Comparison of ENCODE assay signal across 9 mouse cellular contexts in the genomic region with DNA sequence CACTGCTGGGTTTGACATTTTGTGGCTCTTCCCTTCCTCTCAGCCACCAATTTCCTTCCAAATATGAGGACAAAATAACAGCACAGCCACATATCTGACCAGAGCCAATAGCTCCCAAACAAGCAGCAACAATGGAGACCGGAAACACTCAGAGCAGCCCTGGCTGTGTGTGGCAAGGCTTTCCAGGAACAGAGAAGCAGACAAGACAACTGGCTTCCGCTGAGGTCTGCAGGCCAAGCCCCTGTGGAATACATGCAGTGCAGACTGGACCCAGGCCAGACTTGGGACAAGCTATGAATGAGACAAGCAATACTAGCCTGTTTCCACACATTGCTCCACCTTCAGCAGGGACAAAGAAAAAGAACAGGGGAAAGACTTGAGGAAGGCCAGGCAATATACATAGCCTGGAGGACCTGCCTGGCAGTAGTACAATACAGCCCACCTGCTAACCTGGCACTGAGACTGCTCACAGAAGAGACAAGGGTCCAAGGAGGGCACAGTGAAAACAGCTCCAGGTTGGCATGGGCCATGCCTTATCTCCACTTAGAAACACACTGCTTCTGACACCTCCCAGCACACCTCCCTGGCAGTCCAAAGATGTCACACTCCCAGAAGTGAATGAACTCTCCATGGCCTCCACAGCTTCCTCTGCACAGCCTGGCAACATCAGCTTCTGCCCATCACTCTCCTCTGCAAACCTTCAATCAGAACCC. TPM values are rescaled to one million over a fixed set of nuclear protein-coding genes. Genes with fewer than 3 reads are reported as not detected.
A peak's percentile ranks its signal among the peaks of the same experiment; 100 is the strongest.
DNase-seq lines count a peak whose midpoint lies in the region; ATAC-seq and TF ChIP-seq lines count a peak whose summit lies in the region.
"Had no signal": no experiment of that assay in that cellular context is flagged by ENCODE, and none has a peak within 500 bp of the region (broad histone marks: within the 10 kb centered on the region; RNA-seq: fewer than 3 reads in every experiment).

No protein-coding gene starts in this region.

- H3K27me3 ChIP-seq in intestine, embryonic 16.5 days (replicated peaks; ENCODE audit: control insufficient read depth, insufficient read depth, low read length), result no peaks in the 10 kb centered on the region
- no peaks in the 10 kb centered on the region for H3K27me3 ChIP-seq in intestine, postnatal 0 days (replicated peaks; ENCODE audit: control insufficient read depth, insufficient read depth, low read length)
- no peaks in the 10 kb centered on the region for H3K27me3 ChIP-seq in embryonic facial prominence, embryonic 15.5 days
- H3K27me3 ChIP-seq in hindbrain, embryonic 13.5 days, result no peaks in the 10 kb centered on the region
- H3K27me3 ChIP-seq: CH12.LX had no signal

- DNase-seq in adrenal gland, adult 8-10 months, result peak; percentile 58
- DNase-seq in lung, postnatal 25 days (ENCODE audit: low spot score), result peak; percentile 59
- DNase-seq in thymus, postnatal 36 days, result no peak
- no peak for DNase-seq in layer of hippocampus, adult 18-20 months (ENCODE audit: low spot score in 2 of 2)

- no peak overlapping the region for H3K9ac ChIP-seq in intestine, embryonic 16.5 days (ENCODE audit: low read depth, low read length)
- no peak overlapping the region for H3K9ac ChIP-seq in intestine, postnatal 0 days (ENCODE audit: low read depth, low read length)
- no peak overlapping the region for H3K9ac ChIP-seq in embryonic facial prominence, embryonic 15.5 days
- no peak overlapping the region; the same call in 1 of the 2 replicates for H3K9ac ChIP-seq in hindbrain, embryonic 13.5 days

- no peaks in the 10 kb centered on the region; the same call in 1 of the 2 replicates for H3K4me1 ChIP-seq in intestine, embryonic 16.5 days (ENCODE audit: control insufficient read depth, insufficient read depth, low read length)
- no peaks in the 10 kb centered on the region for H3K4me1 ChIP-seq in intestine, postnatal 0 days (replicated peaks; ENCODE audit: control insufficient read depth, insufficient read depth, low read length)
- H3K4me1 ChIP-seq in embryonic facial prominence, embryonic 15.5 days, result peaks cover 21% of the 10 kb centered on the region
- H3K4me1 ChIP-seq in hindbrain, embryonic 13.5 days (replicated peaks), result peaks cover 24% of the 10 kb centered on the region

- 70% methylated on average over 2 of the region's 2 CpGs for WGBS in intestine, embryonic 16.5 days
- WGBS in intestine, postnatal 0 days, result 76% methylated on average over 2 of the region's 2 CpGs
- WGBS in embryonic facial prominence, embryonic 15.5 days, result 72% methylated on average over 2 of the region's 2 CpGs
- WGBS in hindbrain, embryonic 13.5 days, result 80% methylated on average over 2 of the region's 2 CpGs

- H3K36me3 ChIP-seq in intestine, embryonic 16.5 days (ENCODE audit: control insufficient read depth, insufficient read depth, low read length), result no peaks in the 10 kb centered on the region
- H3K36me3 ChIP-seq in intestine, postnatal 0 days (ENCODE audit: control insufficient read depth, insufficient read depth), result peaks cover 4% of the 10 kb centered on the region; the same call in 1 of the 2 replicates
- no peaks in the 10 kb centered on the region for H3K36me3 ChIP-seq in embryonic facial prominence, embryonic 15.5 days
- H3K36me3 ChIP-seq in hindbrain, embryonic 13.5 days, result peaks cover 6% of the 10 kb centered on the region; the same call in 1 of the 2 replicates

- no peak overlapping the region for H3K27ac ChIP-seq in intestine, embryonic 16.5 days (ENCODE audit: low read length)
- no peak overlapping the region for H3K27ac ChIP-seq in intestine, postnatal 0 days (ENCODE audit: low read depth, low read length)
- no peak overlapping the region for H3K27ac ChIP-seq in embryonic facial prominence, embryonic 15.5 days (replicated peaks)
- H3K27ac ChIP-seq in hindbrain, embryonic 13.5 days, result peak overlapping the region; percentile 23; the same call in 1 of the 2 replicates

- no peak for TF ChIP-seq CTCF in intestine, postnatal 0 days (IDR thresholded peaks at IDR 0.05; ENCODE audit: low read depth)

- H3K9me3 ChIP-seq in intestine, embryonic 16.5 days (ENCODE audit: control insufficient read depth, low read length), result no peaks in the 10 kb centered on the region
- H3K9me3 ChIP-seq in intestine, postnatal 0 days (ENCODE audit: control insufficient read depth), result no peaks in the 10 kb centered on the region
- no peaks in the 10 kb centered on the region for H3K9me3 ChIP-seq in embryonic facial prominence, embryonic 15.5 days (replicated peaks)
- no peaks in the 10 kb centered on the region for H3K9me3 ChIP-seq in hindbrain, embryonic 13.5 days

- H3K4me3 ChIP-seq in intestine, embryonic 16.5 days (ENCODE audit: low read length), result no peak overlapping the region
- no peak overlapping the region for H3K4me3 ChIP-seq in intestine, postnatal 0 days (ENCODE audit: low read depth, low read length)
- H3K4me3 ChIP-seq in embryonic facial prominence, embryonic 15.5 days (replicated peaks), result no peak overlapping the region
- H3K4me3 ChIP-seq in hindbrain, embryonic 13.5 days, result no peak overlapping the region

- ATAC-seq in intestine, embryonic 16.5 days, result peak; percentile 50
- no peak for ATAC-seq in intestine, postnatal 0 days
- 0 out of 2 replicates have a peak, but pooled peaks have one; percentile 47 for ATAC-seq in embryonic facial prominence, embryonic 15.5 days (ENCODE audit: insufficient number of reproducible peaks, low FRiP score, low TSS enrichment, low read depth)
- no peak for ATAC-seq in hindbrain, embryonic 13.5 days (ENCODE audit: low FRiP score)

- H3K4me2 ChIP-seq in intestine, embryonic 16.5 days (ENCODE audit: low read depth, low read length), result no peak overlapping the region
- H3K4me2 ChIP-seq in intestine, postnatal 0 days (replicated peaks; ENCODE audit: low read depth), result no peak overlapping the region
- no peak overlapping the region for H3K4me2 ChIP-seq in embryonic facial prominence, embryonic 15.5 days (replicated peaks)
- no peak overlapping the region for H3K4me2 ChIP-seq in hindbrain, embryonic 13.5 days

RNA-seq across cellular contexts. Expression of a gene that starts 58.2 kb away (rescaled TPM):
- polyA plus RNA-seq in intestine, embryonic 16.5 days (2015; fragmentation: Nextera tagmentation; extraction: Ambion mirVana), result 11.3 and 11.6 TPM in 2 replicates
- polyA plus RNA-seq in intestine, postnatal 0 days (2015; fragmentation: Nextera tagmentation; extraction: Ambion mirVana), result 6.7 and 7.1 TPM in 2 replicates
- total RNA-seq in adrenal gland, adult 8-10 months (2022), result 100 to 1,000 TPM in 2 of 4 experiments, 10 to 100 TPM in 2; 94.2 to 128 (median 101) TPM
- polyA plus RNA-seq in embryonic facial prominence, embryonic 15.5 days (2015; fragmentation: Nextera tagmentation; extraction: Ambion mirVana), result 27.5 and 28.9 TPM in 2 replicates
- 25.3 and 25.7 TPM in 2 replicates for polyA plus RNA-seq in hindbrain, embryonic 13.5 days (2015; fragmentation: Nextera tagmentation; extraction: Ambion mirVana)
- total RNA-seq in layer of hippocampus, adult 18-20 months (2021), result 100 to 1,000 TPM; 110 to 113 TPM

Comparison
In these comparisons a context has a peak if more than half of its experiments do, and no peak if none do; other contexts are left out.
1. ATAC-seq: peak in intestine, embryonic 16.5 days (single experiment) and embryonic facial prominence, embryonic 15.5 days (single experiment); none in intestine, postnatal 0 days (single experiment) and hindbrain, embryonic 13.5 days (single experiment).
2. DNase-seq: peak in adrenal gland, adult 8-10 months (single experiment) and lung, postnatal 25 days (single experiment); none in thymus, postnatal 36 days (0 of 2) and layer of hippocampus, adult 18-20 months (0 of 2).